Mouse (Mus musculus): ENCODE measurements at regions not wholly inside any gene's neighbourhood (a gene's known extent, or its start where the extent isn't known, plus 50 kb on each side); places are given as distances from the start of the nearest gene placed in this dataset.

DNA sequence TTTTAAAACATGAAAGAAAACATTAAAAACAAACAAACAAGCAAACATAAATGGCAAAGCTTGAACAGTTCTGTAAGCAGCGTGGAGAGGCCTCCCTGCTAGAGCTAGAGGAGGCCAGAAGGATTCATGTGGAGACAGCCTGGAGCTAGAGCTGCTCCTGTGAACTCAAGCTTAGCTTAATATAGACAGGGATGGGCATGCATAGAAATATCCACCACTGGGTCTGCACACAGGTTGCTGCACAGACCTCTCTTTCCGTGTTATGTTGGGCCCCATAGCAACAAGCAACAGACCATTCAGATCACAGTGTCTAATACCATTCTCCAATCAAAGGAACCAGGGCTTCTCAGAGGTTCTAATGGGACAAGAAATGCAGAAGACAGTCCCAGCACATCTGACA is 122.9 kb upstream of the Magi3 start:
- H3K4me3 ChIP-seq (ENCODE audit: low read length) = no peak overlapping the region
- H3K27me3 ChIP-seq (replicated peaks; ENCODE audit: control insufficient read depth, insufficient read depth, low read length) = no peaks in the 10 kb centered on the region
- no peak overlapping the region for H3K9ac ChIP-seq (ENCODE audit: low read depth, low read length)
- no peak overlapping the region for H3K27ac ChIP-seq (ENCODE audit: low read depth, low read length)
- WGBS = 59% methylated on average over 2 of the region's 2 CpGs
- no peak overlapping the region for H3K4me2 ChIP-seq (ENCODE audit: low read length)
- no peaks in the 10 kb centered on the region for H3K4me1 ChIP-seq (ENCODE audit: control insufficient read depth, insufficient read depth, low read depth, low read length)
- peak; percentile 55; the same call in 1 of the 2 replicates for ATAC-seq
- no peaks in the 10 kb centered on the region for H3K9me3 ChIP-seq (ENCODE audit: control insufficient read depth, low read length)
- H3K36me3 ChIP-seq (ENCODE audit: control insufficient read depth, insufficient read depth, low read length) = no peaks in the 10 kb centered on the region

DNA sequence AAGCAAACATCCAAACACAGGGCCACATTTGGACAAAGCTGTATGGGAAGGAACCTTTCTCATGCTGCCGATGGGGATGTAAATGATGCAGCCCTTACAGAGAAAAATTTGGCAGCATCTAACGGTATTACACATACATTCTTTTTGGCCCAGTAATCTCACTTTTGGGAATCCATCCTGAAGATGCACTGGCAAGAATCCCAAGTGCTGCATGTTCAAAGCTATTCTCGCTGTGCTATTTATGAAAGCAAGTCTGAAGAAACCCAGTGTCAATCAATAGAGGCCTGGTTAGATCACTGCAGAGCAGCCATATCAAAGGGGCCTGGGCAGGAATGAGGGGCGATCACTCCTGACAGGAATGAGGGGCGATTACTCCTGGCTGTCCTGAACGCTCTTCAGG is 122.0 kb upstream of the Magi3 start:
- no peaks in the 10 kb centered on the region for H3K27me3 ChIP-seq (replicated peaks; ENCODE audit: control insufficient read depth, insufficient read depth, low read length)
- H3K9ac ChIP-seq (ENCODE audit: low read depth, low read length) = no peak overlapping the region
- ATAC-seq = no peak
- no peak overlapping the region for H3K4me3 ChIP-seq (ENCODE audit: low read length)
- no peaks in the 10 kb centered on the region for H3K4me1 ChIP-seq (ENCODE audit: control insufficient read depth, insufficient read depth, low read depth, low read length)
- no peaks in the 10 kb centered on the region for H3K36me3 ChIP-seq (ENCODE audit: control insufficient read depth, insufficient read depth, low read length)
- WGBS = 60% methylated on average over 6 of the region's 6 CpGs
- no peaks in the 10 kb centered on the region for H3K9me3 ChIP-seq (ENCODE audit: control insufficient read depth, low read length)
- H3K4me2 ChIP-seq (ENCODE audit: low read length) = no peak overlapping the region
- H3K27ac ChIP-seq (ENCODE audit: low read depth, low read length) = no peak overlapping the region

- WGBS = 64% methylated on average over 2 of the region's 2 CpGs
- ATAC-seq = no peak
These were observed 120.2 kb upstream of the Magi3 start for GRCm38 (mm10) chr3:104340331-104340730.

GRCm38 (mm10) chr3:104336867-104337266 is 116.7 kb upstream of the Magi3 start:
- ATAC-seq = peak; percentile 41
- 29% methylated on average over 5 of the region's 5 CpGs for WGBS
- no peak overlapping the region for H3K27ac ChIP-seq (ENCODE audit: low read depth, low read length)
- no peaks in the 10 kb centered on the region for H3K9me3 ChIP-seq (ENCODE audit: control insufficient read depth, low read length)
- no peaks in the 10 kb centered on the region for H3K27me3 ChIP-seq (replicated peaks; ENCODE audit: control insufficient read depth, insufficient read depth, low read length)
- H3K9ac ChIP-seq (ENCODE audit: low read depth, low read length) = no peak overlapping the region
- peaks cover 7% of the 10 kb centered on the region for H3K4me1 ChIP-seq (ENCODE audit: control insufficient read depth, insufficient read depth, low read depth, low read length)
- no peak overlapping the region for H3K4me3 ChIP-seq (ENCODE audit: low read length)
- no peak overlapping the region for H3K4me2 ChIP-seq (ENCODE audit: low read length)
- no peaks in the 10 kb centered on the region for H3K36me3 ChIP-seq (ENCODE audit: control insufficient read depth, insufficient read depth, low read length)

More at GRCm38 (mm10) chr3:104340331-104340730, 120.2 kb upstream of the Magi3 start:
- H3K36me3 ChIP-seq (ENCODE audit: control insufficient read depth, insufficient read depth, low read length) = no peaks in the 10 kb centered on the region
- H3K4me2 ChIP-seq (ENCODE audit: low read length) = no peak overlapping the region
- H3K9me3 ChIP-seq (ENCODE audit: control insufficient read depth, low read length) = no peaks in the 10 kb centered on the region
- peaks cover 7% of the 10 kb centered on the region for H3K4me1 ChIP-seq (ENCODE audit: control insufficient read depth, insufficient read depth, low read depth, low read length)
- H3K4me3 ChIP-seq (ENCODE audit: low read length) = no peak overlapping the region
- H3K27ac ChIP-seq (ENCODE audit: low read depth, low read length) = no peak overlapping the region
- H3K9ac ChIP-seq (ENCODE audit: low read depth, low read length) = no peak overlapping the region
- no peaks in the 10 kb centered on the region for H3K27me3 ChIP-seq (replicated peaks; ENCODE audit: control insufficient read depth, insufficient read depth, low read length)

DNA sequence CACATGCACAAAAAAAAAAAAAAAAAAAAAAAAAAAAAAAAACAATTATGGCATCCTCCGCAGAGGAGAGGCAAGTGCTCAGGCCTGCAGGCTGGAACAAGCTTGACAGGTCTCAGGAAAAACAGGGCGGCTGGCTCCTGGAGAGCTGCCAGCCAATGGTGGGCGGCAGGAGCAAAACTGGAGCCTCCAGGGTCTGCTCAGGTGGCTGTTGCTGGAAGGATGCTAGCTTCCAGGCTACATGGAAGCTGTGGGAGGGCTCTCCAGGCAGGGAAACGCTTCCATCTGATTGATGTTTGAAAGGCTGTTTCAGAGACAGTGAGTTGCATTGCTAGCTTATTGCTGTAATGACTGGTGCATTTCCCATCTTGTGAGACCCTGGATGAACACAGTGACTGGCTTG is 116.1 kb upstream of the Magi3 start:
- Histone ChIP-seq H3K4me2 (ENCODE audit: low read length) (no peak overlapping the region), H3K36me3 (ENCODE audit: control insufficient read depth, insufficient read depth, low read length) (no peaks in the 10 kb centered on the region)
- WGBS = 16% methylated on average over 4 of the region's 4 CpGs

DNA sequence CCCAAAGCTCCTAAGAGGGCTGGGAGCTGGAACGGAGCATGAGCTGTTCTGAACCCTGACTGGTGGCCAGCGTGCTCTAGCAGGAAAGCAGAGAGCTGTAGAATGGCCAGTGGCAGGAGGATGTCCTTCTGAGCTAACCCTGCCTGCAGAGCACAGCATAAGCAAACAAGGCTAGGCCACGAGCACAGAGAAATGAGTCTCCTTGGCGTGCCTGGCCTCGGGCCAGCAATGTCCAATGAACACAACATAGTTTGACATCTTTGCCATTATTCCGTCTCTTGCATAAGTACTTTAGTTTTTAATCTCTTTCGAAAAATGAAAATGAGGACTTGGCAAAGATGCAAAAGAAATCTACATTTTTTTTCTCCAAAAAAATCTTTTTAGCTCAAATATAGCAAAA is 114.6 kb upstream of the Magi3 start:
- WGBS = 72% methylated on average over 7 of the region's 7 CpGs
- ATAC-seq = no peak

More for the DNA sequence above, 116.1 kb upstream of the Magi3 start:
- Histone ChIP-seq H3K4me3 (ENCODE audit: low read length) (no peak overlapping the region), H3K27me3 (replicated peaks; ENCODE audit: control insufficient read depth, insufficient read depth, low read length) (no peaks in the 10 kb centered on the region), H3K9me3 (ENCODE audit: control insufficient read depth, low read length) (no peaks in the 10 kb centered on the region), H3K4me1 (ENCODE audit: control insufficient read depth, insufficient read depth, low read depth, low read length) (peaks cover 7% of the 10 kb centered on the region), H3K27ac (ENCODE audit: low read depth, low read length) (peak overlapping the region; percentile 7; the same call in 1 of the 2 replicates), H3K9ac (ENCODE audit: low read depth, low read length) (peak overlapping the region; percentile 13; the same call in 1 of the 2 replicates)
- ATAC-seq = peak; percentile 53

DNA sequence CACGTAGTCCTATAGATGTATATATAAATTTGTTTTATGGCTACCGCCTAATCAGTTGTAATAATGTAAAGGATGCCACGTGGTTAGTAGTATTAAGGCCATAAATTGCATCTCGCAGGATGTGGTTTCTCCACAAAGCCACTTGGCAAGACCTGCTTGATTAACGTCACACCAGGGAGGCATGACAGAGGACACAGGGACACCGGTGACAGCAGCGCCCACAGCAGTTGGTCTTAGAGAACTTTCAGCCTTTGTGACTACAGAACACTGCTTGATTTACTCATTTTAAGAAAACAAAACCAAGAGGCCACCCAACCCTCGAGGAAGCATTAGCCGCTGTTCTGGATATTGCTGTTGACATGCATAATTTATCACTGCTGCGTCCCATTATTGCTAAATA is 113.2 kb upstream of the Magi3 start:
- no peaks in the 10 kb centered on the region for H3K36me3 ChIP-seq (ENCODE audit: control insufficient read depth, insufficient read depth, low read length)
- no peaks in the 10 kb centered on the region for H3K27me3 ChIP-seq (replicated peaks; ENCODE audit: control insufficient read depth, insufficient read depth, low read length)
- no peak overlapping the region for H3K4me2 ChIP-seq (ENCODE audit: low read length)
- no peak overlapping the region for H3K27ac ChIP-seq (ENCODE audit: low read depth, low read length)
- H3K4me3 ChIP-seq (ENCODE audit: low read length) = no peak overlapping the region
- peaks cover 7% of the 10 kb centered on the region for H3K4me1 ChIP-seq (ENCODE audit: control insufficient read depth, insufficient read depth, low read depth, low read length)
- no peak overlapping the region for H3K9ac ChIP-seq (ENCODE audit: low read depth, low read length)
- H3K9me3 ChIP-seq (ENCODE audit: control insufficient read depth, low read length) = no peaks in the 10 kb centered on the region
- 47% methylated on average over 10 of the region's 10 CpGs for WGBS
- no peak for ATAC-seq

More for the DNA sequence above, 114.6 kb upstream of the Magi3 start:
- H3K4me1 ChIP-seq (ENCODE audit: control insufficient read depth, insufficient read depth, low read depth, low read length) = peaks cover 7% of the 10 kb centered on the region
- no peaks in the 10 kb centered on the region for H3K9me3 ChIP-seq (ENCODE audit: control insufficient read depth, low read length)
- no peak overlapping the region for H3K27ac ChIP-seq (ENCODE audit: low read depth, low read length)
- no peaks in the 10 kb centered on the region for H3K27me3 ChIP-seq (replicated peaks; ENCODE audit: control insufficient read depth, insufficient read depth, low read length)
- no peak overlapping the region for H3K9ac ChIP-seq (ENCODE audit: low read depth, low read length)
- no peak overlapping the region for H3K4me2 ChIP-seq (ENCODE audit: low read length)
- H3K36me3 ChIP-seq (ENCODE audit: control insufficient read depth, insufficient read depth, low read length) = no peaks in the 10 kb centered on the region
- no peak overlapping the region for H3K4me3 ChIP-seq (ENCODE audit: low read length)

DNA sequence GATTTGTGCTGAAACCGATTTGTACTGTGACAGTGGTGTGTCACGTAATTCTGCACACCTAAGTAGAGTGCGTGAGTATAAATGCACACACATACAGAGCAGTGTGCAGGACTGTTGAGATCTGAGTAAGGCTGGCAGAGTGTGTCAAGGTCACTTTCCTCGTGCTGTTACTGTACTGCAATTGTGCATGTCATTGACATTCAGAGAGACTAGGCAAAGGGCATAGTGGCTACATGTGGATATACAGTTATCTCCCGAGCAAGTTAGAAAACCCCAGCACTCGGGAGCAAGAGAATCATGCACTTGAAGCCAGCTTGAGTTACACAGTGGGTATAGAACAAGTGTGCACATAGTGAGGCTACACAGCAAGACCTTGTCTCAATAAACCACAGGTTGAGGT is 110.5 kb upstream of the Magi3 start:
- no peaks in the 10 kb centered on the region for H3K36me3 ChIP-seq (ENCODE audit: control insufficient read depth, insufficient read depth, low read length)
- no peaks in the 10 kb centered on the region for H3K27me3 ChIP-seq (replicated peaks; ENCODE audit: control insufficient read depth, insufficient read depth, low read length)
- no peak overlapping the region for H3K4me3 ChIP-seq (ENCODE audit: low read length)
- ATAC-seq = no peak
- H3K9me3 ChIP-seq (ENCODE audit: control insufficient read depth, low read length) = no peaks in the 10 kb centered on the region
- H3K4me1 ChIP-seq (ENCODE audit: control insufficient read depth, insufficient read depth, low read depth, low read length) = no peaks in the 10 kb centered on the region
- H3K27ac ChIP-seq (ENCODE audit: low read depth, low read length) = no peak overlapping the region
- no peak overlapping the region for H3K4me2 ChIP-seq (ENCODE audit: low read length)
- WGBS = 86% methylated on average over 6 of the region's 6 CpGs
- H3K9ac ChIP-seq (ENCODE audit: low read depth, low read length) = no peak overlapping the region

DNA sequence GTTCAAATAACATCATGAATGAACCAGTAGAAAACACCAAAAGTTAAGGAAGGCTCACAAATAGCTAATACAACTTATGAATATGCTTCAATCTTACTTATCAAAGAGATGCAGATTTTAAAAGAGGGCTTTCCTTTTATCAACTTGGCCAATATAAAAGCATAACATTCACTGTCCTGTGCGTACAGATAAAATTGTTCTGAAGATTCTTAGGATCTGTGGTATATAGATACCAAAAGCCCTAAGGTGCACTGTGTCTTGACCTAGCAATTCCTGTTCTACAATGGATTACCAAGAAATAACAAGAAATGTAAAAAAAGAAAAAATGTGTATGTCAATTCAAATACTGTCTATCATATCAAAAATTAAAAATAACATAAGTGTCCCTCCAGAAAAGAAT is 107.7 kb upstream of the Magi3 start:
- no peaks in the 10 kb centered on the region for H3K27me3 ChIP-seq (replicated peaks; ENCODE audit: control insufficient read depth, insufficient read depth, low read length)
- ATAC-seq = no peak
- 90% methylated on average over 1 of the region's 1 CpGs for WGBS
- H3K4me3 ChIP-seq (ENCODE audit: low read length) = no peak overlapping the region
- H3K9ac ChIP-seq (ENCODE audit: low read depth, low read length) = no peak overlapping the region
- H3K4me1 ChIP-seq (ENCODE audit: control insufficient read depth, insufficient read depth, low read depth, low read length) = no peaks in the 10 kb centered on the region
- no peak overlapping the region for H3K4me2 ChIP-seq (ENCODE audit: low read length)
- H3K27ac ChIP-seq (ENCODE audit: low read depth, low read length) = no peak overlapping the region
- no peaks in the 10 kb centered on the region for H3K9me3 ChIP-seq (ENCODE audit: control insufficient read depth, low read length)
- H3K36me3 ChIP-seq (ENCODE audit: control insufficient read depth, insufficient read depth, low read length) = no peaks in the 10 kb centered on the region

Data from hindbrain, embryonic 16.5 days (tissue).